8 mouse cellular contexts compared by ENCODE assay signal in the genomic region with DNA sequence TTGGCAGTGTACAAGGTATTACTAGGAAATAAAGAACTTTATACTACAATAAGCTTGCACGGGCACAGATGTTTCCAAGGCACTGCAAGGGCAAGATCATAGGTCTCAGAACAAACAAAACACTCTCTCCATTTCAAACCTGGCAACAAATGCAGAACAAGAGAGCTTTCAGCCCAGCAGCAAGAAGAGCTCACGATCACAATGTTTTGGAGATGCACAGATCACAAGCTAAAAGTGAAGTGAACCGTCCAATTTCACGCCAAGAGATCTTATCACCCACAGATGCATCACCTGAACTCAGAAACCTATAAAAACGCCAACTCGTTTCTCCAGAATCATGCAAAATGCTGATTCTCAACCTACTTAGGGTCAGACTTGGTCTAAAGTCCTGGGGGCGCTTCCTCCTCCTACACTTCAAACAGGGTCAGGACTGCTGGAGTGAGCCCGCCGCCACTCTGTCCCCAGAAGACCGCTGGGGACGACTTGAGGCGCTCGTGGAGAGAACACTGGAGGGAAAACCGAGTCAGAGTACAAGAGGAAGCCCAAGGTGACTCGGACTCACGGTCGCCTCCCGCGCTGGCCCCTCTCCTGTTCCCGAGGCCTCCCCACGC. TPM values are rescaled to one million over a fixed set of nuclear protein-coding genes. Genes with fewer than 3 reads are reported as not detected.
DNase-seq lines count a peak whose midpoint lies in the region; ATAC-seq and TF ChIP-seq lines count a peak whose summit lies in the region.

No protein-coding gene starts in this region.

- TF ChIP-seq POLR2A in liver, adult 2 months (IDR thresholded peaks at IDR 0.05; ENCODE audit: extremely low read depth, insufficient read depth, low read length) = no peak

- H3K27me3 ChIP-seq in liver, adult 2 months (ENCODE audit: control insufficient read depth, insufficient read depth, low read length) = no peaks in the 10 kb centered on the region
- H3K27me3 ChIP-seq in embryonic facial prominence, embryonic 10.5 days (replicated peaks; ENCODE audit: low read depth, poor library complexity, severe bottlenecking) = no peaks in the 10 kb centered on the region
- no peaks in the 10 kb centered on the region for H3K27me3 ChIP-seq in intestine, embryonic 14.5 days (replicated peaks; ENCODE audit: control insufficient read depth, insufficient read depth, low read length)
- H3K27me3 ChIP-seq in neural tube, embryonic 13.5 days = no peaks in the 10 kb centered on the region

- H3K4me3 ChIP-seq in liver, adult 2 months (ENCODE audit: insufficient read depth, low read depth, low read length) = peak overlapping the region; percentile 95
- peak overlapping the region; percentile 98 for H3K4me3 ChIP-seq in embryonic facial prominence, embryonic 10.5 days
- H3K4me3 ChIP-seq in intestine, embryonic 14.5 days (ENCODE audit: low read depth, low read length) = peak overlapping the region; percentile 93
- H3K4me3 ChIP-seq in neural tube, embryonic 13.5 days = peak overlapping the region; percentile 94

- no peaks in the 10 kb centered on the region for H3K36me3 ChIP-seq in liver, adult 2 months (ENCODE audit: control insufficient read depth, insufficient read depth, low read length)
- no peaks in the 10 kb centered on the region for H3K36me3 ChIP-seq in embryonic facial prominence, embryonic 10.5 days (replicated peaks)
- H3K36me3 ChIP-seq in intestine, embryonic 14.5 days (ENCODE audit: control insufficient read depth, insufficient read depth, low read length) = no peaks in the 10 kb centered on the region
- no peaks in the 10 kb centered on the region for H3K36me3 ChIP-seq in neural tube, embryonic 13.5 days

- H3K9ac ChIP-seq in liver, adult 2 months (ENCODE audit: low read depth, low read length) = peak overlapping the region; percentile 93
- H3K9ac ChIP-seq in intestine, embryonic 14.5 days (ENCODE audit: low read length) = peak overlapping the region; percentile 80
- peak overlapping the region; percentile 86 for H3K9ac ChIP-seq in neural tube, embryonic 13.5 days

- H3K4me2 ChIP-seq in intestine, embryonic 14.5 days (ENCODE audit: low read length) = peak overlapping the region; percentile 94
- H3K4me2 ChIP-seq in neural tube, embryonic 13.5 days = peak overlapping the region; percentile 84

- H3K9me3 ChIP-seq in embryonic facial prominence, embryonic 10.5 days = no peaks in the 10 kb centered on the region
- no peaks in the 10 kb centered on the region for H3K9me3 ChIP-seq in intestine, embryonic 14.5 days (ENCODE audit: control insufficient read depth, low read length)
- no peaks in the 10 kb centered on the region for H3K9me3 ChIP-seq in neural tube, embryonic 13.5 days

- under 1% methylated on average over 21 of the region's 21 CpGs for WGBS in liver, adult 2 months
- 4% methylated on average over 21 of the region's 21 CpGs for WGBS in embryonic facial prominence, embryonic 10.5 days
- WGBS in intestine, embryonic 14.5 days = 3% methylated on average over 21 of the region's 21 CpGs
- WGBS in neural tube, embryonic 13.5 days = 4% methylated on average over 21 of the region's 21 CpGs

- DNase-seq in liver, adult 2 months (ENCODE audit: extremely low read depth, low read depth, low spot score) = peak; percentile 54
- no peak for DNase-seq in liver
- DNase-seq in embryonic facial prominence, embryonic 10.5 days (ENCODE audit: low spot score) = no peak
- DNase-seq in intestine, embryonic 14.5 days (ENCODE audit: low spot score) = no peak
- no peak for DNase-seq in layer of hippocampus, adult 8-10 months (ENCODE audit: low spot score in 2 of 2)
- no peak for DNase-seq in thymus, adult 18-20 months
- DNase-seq in layer of hippocampus, adult 9-11 months = no peak

- peaks cover 37% of the 10 kb centered on the region for H3K79me2 ChIP-seq in liver, adult 2 months (ENCODE audit: control insufficient read depth, insufficient read depth, low read length)

- peak; percentile 47 for ATAC-seq in intestine, embryonic 14.5 days (replicated peaks; ENCODE audit: low FRiP score, low TSS enrichment, low read depth)
- ATAC-seq in neural tube, embryonic 13.5 days (ENCODE audit: low read depth) = peak; percentile 70; the same call in 1 of the 2 replicates

- H3K4me1 ChIP-seq in liver, adult 2 months (ENCODE audit: control insufficient read depth, insufficient read depth, low read length) = peaks cover 4% of the 10 kb centered on the region
- H3K4me1 ChIP-seq in embryonic facial prominence, embryonic 10.5 days = peaks cover 15% of the 10 kb centered on the region
- peaks cover 16% of the 10 kb centered on the region for H3K4me1 ChIP-seq in intestine, embryonic 14.5 days (replicated peaks; ENCODE audit: control insufficient read depth, insufficient read depth, low read length)
- peaks cover 38% of the 10 kb centered on the region for H3K4me1 ChIP-seq in neural tube, embryonic 13.5 days (replicated peaks)

- no peak for TF ChIP-seq CTCF in liver, adult 2 months (IDR thresholded peaks at IDR 0.05; ENCODE audit: low read depth, low read length)

- peak overlapping the region; percentile 78 for H3K27ac ChIP-seq in liver, adult 2 months (replicated peaks; ENCODE audit: insufficient read depth, low read depth, low read length)
- H3K27ac ChIP-seq in embryonic facial prominence, embryonic 10.5 days (replicated peaks) = peak overlapping the region; percentile 88
- H3K27ac ChIP-seq in intestine, embryonic 14.5 days (ENCODE audit: low read depth) = peak overlapping the region; percentile 82
- H3K27ac ChIP-seq in neural tube, embryonic 13.5 days (replicated peaks) = peak overlapping the region; percentile 88

RNA-seq across cellular contexts. Expression of a gene that starts 1.0 kb away (rescaled TPM):
- total RNA-seq in liver, adult 2 months (2014; rRNA removed) = 44.5 and 49.0 TPM in 2 replicates
- polyA plus RNA-seq in liver, adult 2 months (2012; rRNA removed) = 11.6 and 12.6 TPM in 2 replicates
- 44.6 and 51.2 TPM in 2 replicates for polyA plus RNA-seq in embryonic facial prominence, embryonic 10.5 days (2016; fragmentation: Nextera tagmentation; extraction: Ambion mirVana)
- 71.5 and 75.3 TPM in 2 replicates for polyA plus RNA-seq in intestine, embryonic 14.5 days (2014; fragmentation: Nextera tagmentation; extraction: Ambion mirVana)
- polyA plus RNA-seq in neural tube, embryonic 13.5 days (2015; fragmentation: Nextera tagmentation; extraction: Ambion mirVana) = 47.1 and 52.0 TPM in 2 replicates
- total RNA-seq in layer of hippocampus, adult 8-10 months (2022) = 10 to 100 TPM; 33.6 to 53.2 (median 41.5) TPM

RNA-seq across cellular contexts. Expression of a gene that starts 30.9 kb away (rescaled TPM):
- total RNA-seq in liver, adult 2 months (2014; rRNA removed) = 3.3 and 4.0 TPM in 2 replicates
- polyA plus RNA-seq in liver, adult 2 months (2012; rRNA removed) = 3.6 and 5.3 TPM in 2 replicates
- 0.27 and 0.41 TPM in 2 replicates for polyA plus RNA-seq in embryonic facial prominence, embryonic 10.5 days (2016; fragmentation: Nextera tagmentation; extraction: Ambion mirVana)
- polyA plus RNA-seq in intestine, embryonic 14.5 days (2014; fragmentation: Nextera tagmentation; extraction: Ambion mirVana) = 13.4 and 16.2 TPM in 2 replicates
- polyA plus RNA-seq in neural tube, embryonic 13.5 days (2015; fragmentation: Nextera tagmentation; extraction: Ambion mirVana) = 1.0 TPM in 2 replicates
- total RNA-seq in layer of hippocampus, adult 8-10 months (2022) = 1 to 10 TPM in 2 of 4 experiments, under 1 TPM in 2; 0.41 to 3.4 (median 1.2) TPM
